Mouse (Mus musculus) heart, postnatal 0 days (tissue): Measurements from ENCODE around the gene Cfap43. TPM values are rescaled to one million over a fixed set of nuclear protein-coding genes. Genes with fewer than 3 reads are reported as not detected.

Source experiments
- ATAC-seq: fragments of 200-750 bp; cut with Nextera tagmentation; 2 replicates; pipeline ENCODE4 v1.8.0; 2017; ENCODE audit warnings: low read depth, moderate number of reproducible peaks, moderate library complexity; ENCODE audit not compliant: insufficient read depth
- DNase-seq: peaks from one replicate; pipeline ENCODE4 v3.0.0-alpha.2; 2016; ENCODE audit warnings: low spot score
- H3K27ac ChIP-seq: fragments of 300-500 bp; sonication (generic); 2 replicates; pipeline ENCODE4 v1.5.1; 2014; ENCODE audit warnings: low read depth, mild to moderate bottlenecking
- H3K27me3 ChIP-seq: fragments of 300-500 bp; sonication (generic); 2 replicates; pipeline ENCODE4 v1.6.1; 2014; ENCODE audit warnings: low read length, mixed read lengths; ENCODE audit not compliant: control insufficient read depth, insufficient read depth
- H3K36me3 ChIP-seq: fragments of 300-500 bp; sonication (generic); replicated peaks from 2 replicates; pipeline ENCODE4 v1.6.1; 2014; ENCODE audit warnings: low read length, mixed read lengths; ENCODE audit not compliant: control insufficient read depth, insufficient read depth
- H3K4me1 ChIP-seq: fragments of 300-500 bp; sonication (generic); 2 replicates; pipeline ENCODE4 v1.6.1; 2014; ENCODE audit warnings: antibody characterized with exemption; ENCODE audit not compliant: control insufficient read depth, insufficient read depth
- H3K4me2 ChIP-seq: fragments of 300-500 bp; sonication (generic); 2 replicates; pipeline ENCODE4 v1.6.1; 2014; ENCODE audit warnings: low read depth, mild to moderate bottlenecking, low read length, moderate library complexity
- H3K4me3 ChIP-seq: fragments of 300-500 bp; sonication (generic); 2 replicates; pipeline ENCODE4 v1.5.1; 2014; ENCODE audit warnings: low read depth, low read length
- H3K9ac ChIP-seq: fragments of 300-500 bp; sonication (generic); replicated peaks from 2 replicates; pipeline ENCODE4 v1.6.1; 2014; ENCODE audit warnings: low read depth, low read length, mixed read lengths
- H3K9me3 ChIP-seq: fragments of 300-500 bp; sonication (generic); replicated peaks from 2 replicates; pipeline ENCODE4 v1.6.1; 2016; ENCODE audit warnings: low read length; ENCODE audit not compliant: control insufficient read depth
- CTCF ChIP-seq: IDR thresholded peaks from 2 replicates; pipeline ENCODE4 v1.5.1; 2016; ENCODE audit warnings: antibody characterized with exemption, control low read depth, low read depth
- EP300 ChIP-seq: IDR thresholded peaks from 2 replicates; pipeline ENCODE4 v1.6.1; 2016; ENCODE audit warnings: antibody characterized with exemption, low read depth
- WGBS: fragments of 180-500 bp; shearing (Covaris S2); extraction: QIAGEN DNeasy Blood & Tissue Kit; methylation state at CpG from one replicate; pipeline ENCODE4 v1.1.7; 2014; 5-methylcytosine and 5-hydroxymethylcytosine counted together
- polyA plus RNA-seq: library from polyadenylated mRNA; unstranded; fragments of >200 nt; fragmentation: Nextera tagmentation; extraction: Ambion mirVana; gene quantifications from 2 replicates; pipeline ENCODE4 v1.2.1, GENCODE M21; 2015
- total RNA-seq: library from RNA; depleted of rRNA; stranded (reverse); fragments of >200 nt; gene quantifications from 2 replicates; pipeline ENCODE4 v1.2.3, GENCODE M21; 2014; ENCODE audit warnings: low replicate concordance

Gene Cfap43
- total and polyA plus RNA-seq, 2 experiments from 2014 or later, result 0.08 to 0.15 TPM

GRCm38 (mm10) chr19:47915251-47915650 is 3.8 kb downstream of the Cfap43 start:
- Histone ChIP-seq H3K27ac (no peak overlapping the region), H3K36me3 (peaks cover 16% of the 10 kb centered on the region; the same call in 1 of the 2 replicates), H3K27me3 (no peaks in the 10 kb centered on the region), H3K4me1 (peaks cover 18% of the 10 kb centered on the region; the same call in 1 of the 2 replicates), H3K4me3 (no peak overlapping the region), H3K9ac (no peak overlapping the region), H3K9me3 (no peaks in the 10 kb centered on the region), H3K4me2 (no peak overlapping the region)
- ATAC-seq, result no peak
- WGBS, result 69% methylated on average over 4 of the region's 4 CpGs
- DNase-seq, result no peak
- no peak for TF ChIP-seq CTCF
- no peak for TF ChIP-seq EP300

- H3K27me3 ChIP-seq, result no peaks in the 10 kb centered on the region
- no peak overlapping the region for H3K27ac ChIP-seq
- no peak overlapping the region for H3K4me3 ChIP-seq
- no peaks in the 10 kb centered on the region for H3K9me3 ChIP-seq
- DNase-seq (no peak), ATAC-seq (no peak)
- no peak overlapping the region for H3K4me2 ChIP-seq
- no peak for TF ChIP-seq CTCF
- TF ChIP-seq EP300, result no peak
- peaks cover 16% of the 10 kb centered on the region; the same call in 1 of the 2 replicates for H3K36me3 ChIP-seq
- WGBS, result 94% methylated on average over 4 of the region's 4 CpGs
- peaks cover 25% of the 10 kb centered on the region for H3K4me1 ChIP-seq
- H3K9ac ChIP-seq, result no peak overlapping the region
Measured at GRCm38 (mm10) chr19:47914191-47914590, 4.9 kb downstream of the Cfap43 start.

GRCm38 (mm10) chr19:47913344-47913743 is 5.7 kb downstream of the Cfap43 start:
- Histone ChIP-seq H3K4me1 (peaks cover 34% of the 10 kb centered on the region), H3K9ac (no peak overlapping the region), H3K4me2 (no peak overlapping the region), H3K27me3 (no peaks in the 10 kb centered on the region), H3K27ac (no peak overlapping the region), H3K9me3 (no peaks in the 10 kb centered on the region), H3K36me3 (peaks cover 16% of the 10 kb centered on the region; the same call in 1 of the 2 replicates), H3K4me3 (no peak overlapping the region)
- TF ChIP-seq EP300 (no peak), CTCF (no peak)
- ATAC-seq (no peak), DNase-seq (no peak)
- whole genome bisulfite sequencing, result 92% methylated on average over 7 of the region's 7 CpGs

- no peak overlapping the region for H3K27ac ChIP-seq
- no peak overlapping the region for H3K4me2 ChIP-seq
- H3K9ac ChIP-seq, result no peak overlapping the region
- ATAC-seq (no peak), DNase-seq (no peak)
- TF ChIP-seq CTCF (no peak), EP300 (no peak)
- WGBS, result 70% methylated on average over 4 of the region's 4 CpGs
- no peak overlapping the region for H3K4me3 ChIP-seq
- peaks cover 22% of the 10 kb centered on the region; the same call in 1 of the 2 replicates for H3K36me3 ChIP-seq
- no peaks in the 10 kb centered on the region for H3K27me3 ChIP-seq
- H3K9me3 ChIP-seq, result no peaks in the 10 kb centered on the region
- peaks cover 26% of the 10 kb centered on the region for H3K4me1 ChIP-seq
Measured at GRCm38 (mm10) chr19:47910751-47911150, 8.3 kb downstream of the Cfap43 start.

- Histone ChIP-seq H3K4me3 (no peak overlapping the region), H3K4me1 (peaks cover 29% of the 10 kb centered on the region), H3K9ac (0 out of 2 replicates have a peak overlapping the region, but pooled peaks have one; percentile 46), H3K27me3 (no peaks in the 10 kb centered on the region), H3K27ac (peak overlapping the region; percentile 12; the same call in 1 of the 2 replicates), H3K9me3 (no peaks in the 10 kb centered on the region), H3K36me3 (peaks cover 22% of the 10 kb centered on the region; the same call in 1 of the 2 replicates), H3K4me2 (peak overlapping the region; percentile 55)
- 30% methylated on average over 4 of the region's 4 CpGs for WGBS
- no peak for DNase-seq
- no peak for TF ChIP-seq CTCF
- no peak for TF ChIP-seq EP300
- ATAC-seq, result no peak
Measured at GRCm38 (mm10) chr19:47910117-47910618, 8.9 kb downstream of the Cfap43 start.
